Mouse (Mus musculus) CD4-positive, CD25-positive, alpha-beta regulatory T cell (primary cell): Measurements from ENCODE around the gene Tex264. TPM values are rescaled to one million over a fixed set of nuclear protein-coding genes. Genes with fewer than 3 reads are reported as not detected.

Source experiments
- polyA plus RNA-seq: library from polyadenylated mRNA; unstranded; fragments of 100-300 nt; shearing (Covaris generic); gene quantifications from one replicate; pipeline ENCODE4 v1.2.1, GENCODE M21; 2017

The Tex264 gene
- 74.4 TPM for polyA plus RNA-seq

DNA sequence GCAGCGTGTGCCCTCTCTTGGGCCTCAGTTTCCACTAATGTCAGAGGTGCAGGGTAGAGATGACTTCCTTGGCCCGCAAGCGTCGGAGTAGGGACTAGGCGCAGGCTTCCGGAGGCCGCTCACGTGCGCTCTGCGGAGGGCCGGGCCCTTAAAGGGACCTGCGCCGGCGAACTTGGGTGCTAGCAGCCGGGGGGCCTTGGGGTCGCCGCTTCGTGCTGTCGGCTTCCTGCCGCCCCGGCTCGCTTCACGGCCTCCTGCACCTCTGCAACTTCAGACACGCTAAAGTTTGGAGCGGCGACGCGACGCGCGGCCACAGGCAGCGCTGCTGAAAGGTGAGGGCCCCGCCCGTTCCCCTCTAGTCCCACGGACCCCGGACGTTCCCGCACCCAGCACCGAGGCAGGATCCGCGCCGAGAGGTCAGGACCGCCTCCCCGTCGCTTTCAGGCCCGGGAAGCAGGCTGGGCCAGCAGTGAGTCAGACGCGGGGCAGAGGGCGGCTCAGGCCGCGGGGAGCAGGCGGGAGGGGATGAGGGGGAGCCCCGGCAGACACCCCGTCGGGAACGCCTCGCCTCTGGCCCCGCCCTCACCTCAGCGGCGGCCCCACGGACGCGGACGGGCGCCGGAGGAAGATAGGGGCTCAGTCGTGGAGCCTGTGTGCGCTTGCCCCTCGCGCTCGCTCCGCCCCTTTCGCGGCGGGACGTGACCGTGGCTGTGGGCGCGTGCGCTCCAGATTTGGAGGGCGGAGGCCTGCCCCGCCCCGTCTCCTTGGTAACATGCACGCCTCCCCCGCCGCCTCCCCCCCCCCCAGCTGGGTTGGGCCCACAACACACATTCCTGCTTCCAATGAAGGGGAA is at the start of gene Tex264:
Gene Tex264, minus strand, starts transcription at position 679 of the 853 bp plus-strand sequence.

GRCm38 (mm10) chr9:106655884-106656720 is 29.6 kb downstream of the Tex264 start, which contains the start of gene Grm2:
TSS of gene Grm2 (minus strand) at chr9:106656082.

DNA sequence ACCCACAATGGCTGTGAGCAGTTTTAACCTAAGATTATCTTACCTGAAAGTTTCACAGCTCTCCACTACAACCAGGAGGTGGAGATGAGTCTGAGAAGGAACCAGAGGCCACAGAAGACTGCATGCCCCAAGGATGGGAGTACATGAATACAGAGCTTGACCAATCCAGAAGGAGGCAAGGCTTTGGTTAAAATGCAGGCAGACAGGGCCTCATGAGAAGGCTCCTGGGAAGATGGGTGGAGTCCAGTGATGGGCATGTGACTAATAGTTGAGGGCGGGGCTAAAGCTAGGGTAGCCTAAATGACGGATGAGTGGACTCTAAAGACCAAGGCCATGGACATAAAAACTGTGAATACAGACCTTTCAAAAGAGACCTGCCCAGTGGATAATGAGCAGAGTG is 59.4 kb downstream of the Tex264 start, which contains the start of gene Iqcf6:
Gene Iqcf6, plus strand, starts transcription at position 301 of the 400 bp plus-strand sequence.

Other genes starting within 250 kb of the Tex264 start
- gene Acy1, start 247.6 kb downstream of the Tex264 start, polyA plus RNA-seq = 19.6 TPM
- gene Abhd14b, start 238.5 kb downstream of the Tex264 start, polyA plus RNA-seq = 8.6 TPM
- 13.0 TPM for gene Abhd14a, start 238.2 kb downstream of the Tex264 start, polyA plus RNA-seq
- 12.2 TPM for gene Pcbp4, start 232.6 kb downstream of the Tex264 start, polyA plus RNA-seq
- not detected for gene Gpr62, start 220.0 kb downstream of the Tex264 start, polyA plus RNA-seq
- 82.8 TPM for gene Rrp9, start 210.0 kb downstream of the Tex264 start, polyA plus RNA-seq
- gene Parp3, start 209.0 kb downstream of the Tex264 start, polyA plus RNA-seq = 75.9 TPM
- gene Iqcf1, start 186.0 kb downstream of the Tex264 start, polyA plus RNA-seq = not detected
- gene Iqcf5, start 171.4 kb downstream of the Tex264 start, polyA plus RNA-seq = not detected
- not detected for gene Iqcf3, start 124.3 kb downstream of the Tex264 start, polyA plus RNA-seq
- gene Iqcf4, start 114.9 kb downstream of the Tex264 start, polyA plus RNA-seq = not detected
- gene Iqcf6, start 59.3 kb downstream of the Tex264 start, polyA plus RNA-seq = not detected
- gene Grm2, start 29.8 kb downstream of the Tex264 start, polyA plus RNA-seq = not detected
- 9.3 TPM for gene Rad54l2, start 103.3 kb upstream of the Tex264 start, polyA plus RNA-seq
- gene Dcaf1, start 135.9 kb upstream of the Tex264 start, polyA plus RNA-seq = 39.2 TPM
- 33.4 TPM for gene Rbm15b, start 201.5 kb upstream of the Tex264 start, polyA plus RNA-seq
- 128 TPM for gene Manf, start 206.1 kb upstream of the Tex264 start, polyA plus RNA-seq